Mouse (Mus musculus): ENCODE data around the gene Aatf. TPM values are rescaled to one million over a fixed set of nuclear protein-coding genes. Genes with fewer than 3 reads are reported as not detected.

Aatf gene
- polyA plus RNA-seq, 1 experiment from 2014 or later = 51.1 TPM

DNA sequence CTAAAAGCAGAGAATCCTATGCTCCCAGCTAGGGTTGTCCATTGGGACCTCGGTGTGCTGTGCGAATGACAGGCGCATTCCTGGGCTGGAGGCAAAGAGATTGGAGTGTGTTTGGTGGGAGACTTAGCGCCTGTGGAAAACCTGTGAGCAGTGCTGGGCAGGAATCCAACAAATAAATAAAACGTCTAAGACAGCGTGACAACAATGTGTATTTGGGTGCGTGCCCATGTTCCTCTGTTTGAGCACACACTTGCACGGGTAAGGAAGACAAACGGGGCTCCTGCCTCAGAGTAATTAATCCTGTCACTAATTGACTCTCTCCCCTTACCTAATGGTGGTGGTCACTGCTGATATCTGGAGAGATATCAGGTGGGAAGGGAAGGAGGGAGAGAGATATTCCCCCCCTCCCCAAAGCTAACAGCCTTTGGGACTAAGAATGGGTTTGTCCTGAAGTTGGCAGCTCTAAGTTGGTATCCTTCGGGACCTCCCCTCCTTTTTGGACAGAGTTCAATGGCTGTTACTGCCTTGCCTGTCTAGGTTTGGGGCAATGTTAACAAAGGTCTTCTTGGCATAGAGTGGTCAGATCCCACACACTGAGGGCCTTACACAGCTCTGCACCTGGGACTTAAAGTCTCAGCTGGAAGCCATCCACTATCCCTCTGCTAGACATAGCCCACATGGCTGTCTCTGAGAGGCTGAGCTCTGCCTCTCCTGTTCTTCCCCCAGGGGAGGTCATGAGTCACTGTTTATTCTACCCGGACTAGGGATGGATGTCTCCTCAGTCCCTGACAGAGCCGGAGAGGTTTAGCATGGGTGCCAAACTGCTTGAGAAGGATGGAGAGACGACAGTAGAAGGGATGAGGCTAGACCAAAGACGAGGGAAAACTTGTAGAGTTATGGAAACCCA, 16.7 kb upstream of the Aatf start:
- Histone ChIP-seq H3K4me2 (ENCODE audit: low read depth, severe bottlenecking) (no peak overlapping the region), H3K9ac (ENCODE audit: low read length) (no peak overlapping the region), H3K4me3 (ENCODE audit: low read depth, low read length) (no peak overlapping the region)

DNA sequence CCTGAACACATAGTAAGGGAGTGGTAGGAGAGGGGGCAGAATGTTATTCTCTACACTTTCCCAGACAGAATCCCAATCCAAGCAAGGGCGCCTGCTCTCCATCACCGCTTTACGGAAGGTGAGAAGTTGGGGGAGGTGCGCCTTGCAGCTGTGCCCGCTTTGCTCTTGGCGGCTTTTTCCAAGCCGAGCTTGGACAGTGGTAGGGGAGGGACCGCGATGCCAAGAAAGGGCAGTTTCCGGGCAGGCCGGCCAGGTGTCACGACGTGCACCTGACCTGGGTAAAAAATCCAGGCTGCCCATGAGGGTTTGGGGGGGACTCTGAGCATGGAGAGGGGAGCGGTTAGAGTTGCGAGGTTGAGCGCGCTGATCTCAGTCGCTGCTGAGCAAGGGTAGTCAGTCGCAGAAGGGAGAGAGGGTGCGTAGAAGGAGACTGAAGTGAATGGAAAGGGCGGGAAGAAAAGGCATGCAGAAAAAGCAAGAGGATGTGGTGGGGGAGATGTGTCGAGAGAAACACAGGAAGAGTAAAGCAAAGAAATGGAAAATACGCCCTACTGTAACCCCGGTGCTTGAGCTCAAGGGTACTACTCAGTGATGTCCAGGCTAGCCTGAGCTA, 15.9 kb upstream of the Aatf start:
- H3K4me3 ChIP-seq (ENCODE audit: low read depth, low read length) = no peak overlapping the region
- H3K9me3 ChIP-seq (ENCODE audit: control insufficient read depth, low read length) = no peaks in the 10 kb centered on the region
- H3K27ac ChIP-seq (replicated peaks; ENCODE audit: low read depth, low read length) = no peak overlapping the region
- H3K4me1 ChIP-seq (ENCODE audit: control insufficient read depth, insufficient read depth, low read length) = peaks cover 9% of the 10 kb centered on the region
- peak; percentile 58 for DNase-seq (ENCODE audit: low spot score)
- H3K36me3 ChIP-seq (ENCODE audit: control insufficient read depth, insufficient read depth, low read length) = no peaks in the 10 kb centered on the region
- no peak overlapping the region for H3K9ac ChIP-seq (ENCODE audit: low read length)
- ATAC-seq (ENCODE audit: insufficient number of reproducible peaks, low FRiP score, low TSS enrichment, low read depth) = 0 out of 2 replicates have a peak, but pooled peaks have one; percentile 14
- peaks cover 81% of the 10 kb centered on the region for H3K27me3 ChIP-seq (ENCODE audit: control insufficient read depth, insufficient read depth, low read length)
- H3K4me2 ChIP-seq (ENCODE audit: low read depth, severe bottlenecking) = peak overlapping the region; percentile 29
- under 1% methylated on average over 24 of the region's 24 CpGs for WGBS

More for the DNA sequence above, 16.7 kb upstream of the Aatf start:
- Histone ChIP-seq H3K4me1 (ENCODE audit: control insufficient read depth, insufficient read depth, low read length) (peaks cover 5% of the 10 kb centered on the region), H3K9me3 (ENCODE audit: control insufficient read depth, low read length) (no peaks in the 10 kb centered on the region), H3K36me3 (ENCODE audit: control insufficient read depth, insufficient read depth, low read length) (no peaks in the 10 kb centered on the region), H3K27ac (replicated peaks; ENCODE audit: low read depth, low read length) (no peak overlapping the region), H3K27me3 (ENCODE audit: control insufficient read depth, insufficient read depth, low read length) (peaks cover 74% of the 10 kb centered on the region)
- ATAC-seq (ENCODE audit: insufficient number of reproducible peaks, low FRiP score, low TSS enrichment, low read depth) = no peak
- DNase-seq (ENCODE audit: low spot score) = no peak
- 10% methylated on average over 14 of the region's 14 CpGs for WGBS

GRCm38 (mm10) chr11:84526976-84527860, 13.9 kb upstream of the Aatf start:
- peaks cover 90% of the 10 kb centered on the region for H3K27me3 ChIP-seq (ENCODE audit: control insufficient read depth, insufficient read depth, low read length)
- no peak for ATAC-seq (ENCODE audit: insufficient number of reproducible peaks, low FRiP score, low TSS enrichment, low read depth)
- 1% methylated on average over 29 of the region's 29 CpGs for WGBS
- no peaks in the 10 kb centered on the region for H3K36me3 ChIP-seq (ENCODE audit: control insufficient read depth, insufficient read depth, low read length)
- H3K4me1 ChIP-seq (ENCODE audit: control insufficient read depth, insufficient read depth, low read length) = peaks cover 9% of the 10 kb centered on the region
- H3K9ac ChIP-seq (ENCODE audit: low read length) = no peak overlapping the region
- no peak overlapping the region for H3K4me2 ChIP-seq (ENCODE audit: low read depth, severe bottlenecking)
- no peak overlapping the region for H3K4me3 ChIP-seq (ENCODE audit: low read depth, low read length)
- H3K27ac ChIP-seq (replicated peaks; ENCODE audit: low read depth, low read length) = no peak overlapping the region
- peak; percentile 57 for DNase-seq (ENCODE audit: low spot score)
- no peaks in the 10 kb centered on the region for H3K9me3 ChIP-seq (ENCODE audit: control insufficient read depth, low read length)

DNA sequence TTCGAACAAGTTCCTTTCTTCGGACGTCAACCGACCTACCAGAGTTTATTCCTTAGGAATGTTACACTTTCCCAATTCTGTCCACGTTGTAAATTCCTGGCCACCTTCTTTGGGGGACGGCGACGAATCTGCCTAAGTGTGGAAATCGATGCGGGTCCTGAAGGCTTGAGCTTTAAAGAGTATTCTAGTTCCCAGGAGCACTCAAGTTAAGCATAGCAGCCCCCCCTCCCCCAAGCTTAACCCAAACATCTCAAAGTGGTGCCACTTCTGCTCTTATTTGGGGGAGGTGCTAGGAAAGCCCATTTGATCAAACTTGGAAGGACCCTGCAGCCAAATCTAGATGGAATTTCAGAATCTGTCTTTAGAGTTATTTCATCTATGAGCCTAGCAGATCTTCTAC, 13.1 kb upstream of the Aatf start:
- 0% methylated on average over 10 of the region's 10 CpGs for WGBS

GRCm38 (mm10) chr11:84525421-84526274, 12.3 kb upstream of the Aatf start, which contains the start of gene Lhx1:
Lhx1 (minus strand) TSS chr11:84525535.
- peaks cover 9% of the 10 kb centered on the region for H3K4me1 ChIP-seq (ENCODE audit: control insufficient read depth, insufficient read depth, low read length)
- H3K9me3 ChIP-seq (ENCODE audit: control insufficient read depth, low read length) = no peaks in the 10 kb centered on the region
- H3K9ac ChIP-seq (ENCODE audit: low read length) = peak within 1 kb of the TSS; percentile 28; the same call in 1 of the 2 replicates
- H3K4me2 ChIP-seq (ENCODE audit: low read depth, severe bottlenecking) = peak within 1 kb of the TSS; percentile 87
- H3K4me3 ChIP-seq (ENCODE audit: low read depth, low read length) = peak within 1 kb of the TSS; percentile 41
- H3K27me3 ChIP-seq (ENCODE audit: control insufficient read depth, insufficient read depth, low read length) = peaks cover 91% of the 10 kb centered on the region
- no peaks in the 10 kb centered on the region for H3K36me3 ChIP-seq (ENCODE audit: control insufficient read depth, insufficient read depth, low read length)
- DNase-seq (ENCODE audit: low spot score) (peak; percentile 87), ATAC-seq (ENCODE audit: insufficient number of reproducible peaks, low FRiP score, low TSS enrichment, low read depth) (peak; percentile 74; the same call in 1 of the 2 replicates)
- H3K27ac ChIP-seq (replicated peaks; ENCODE audit: low read depth, low read length) = no peak within 1 kb of the TSS
- WGBS = under 1% methylated on average over 64 of the region's 64 CpGs

More for the DNA sequence above, 13.1 kb upstream of the Aatf start:
- no peaks in the 10 kb centered on the region for H3K9me3 ChIP-seq (ENCODE audit: control insufficient read depth, low read length)
- no peak for ATAC-seq (ENCODE audit: insufficient number of reproducible peaks, low FRiP score, low TSS enrichment, low read depth)
- DNase-seq (ENCODE audit: low spot score) = no peak
- peaks cover 89% of the 10 kb centered on the region for H3K27me3 ChIP-seq (ENCODE audit: control insufficient read depth, insufficient read depth, low read length)
- H3K9ac ChIP-seq (ENCODE audit: low read length) = no peak overlapping the region
- H3K4me2 ChIP-seq (ENCODE audit: low read depth, severe bottlenecking) = no peak overlapping the region
- H3K4me3 ChIP-seq (ENCODE audit: low read depth, low read length) = 0 out of 2 replicates have a peak overlapping the region, but pooled peaks have one; percentile 41
- no peaks in the 10 kb centered on the region for H3K36me3 ChIP-seq (ENCODE audit: control insufficient read depth, insufficient read depth, low read length)
- no peak overlapping the region for H3K27ac ChIP-seq (replicated peaks; ENCODE audit: low read depth, low read length)
- peaks cover 9% of the 10 kb centered on the region for H3K4me1 ChIP-seq (ENCODE audit: control insufficient read depth, insufficient read depth, low read length)

GRCm38 (mm10) chr11:84524511-84525270, 11.4 kb upstream of the Aatf start:
- Histone ChIP-seq H3K4me1 (ENCODE audit: control insufficient read depth, insufficient read depth, low read length) (peaks cover 9% of the 10 kb centered on the region), H3K4me2 (ENCODE audit: low read depth, severe bottlenecking) (peak overlapping the region; percentile 87), H3K27ac (replicated peaks; ENCODE audit: low read depth, low read length) (no peak overlapping the region), H3K4me3 (ENCODE audit: low read depth, low read length) (peak overlapping the region; percentile 41), H3K27me3 (ENCODE audit: control insufficient read depth, insufficient read depth, low read length) (peaks cover 91% of the 10 kb centered on the region), H3K9ac (ENCODE audit: low read length) (peak overlapping the region; percentile 28; the same call in 1 of the 2 replicates), H3K36me3 (ENCODE audit: control insufficient read depth, insufficient read depth, low read length) (no peaks in the 10 kb centered on the region), H3K9me3 (ENCODE audit: control insufficient read depth, low read length) (no peaks in the 10 kb centered on the region)
- peak; percentile 70 for DNase-seq (ENCODE audit: low spot score)
- no peak for ATAC-seq (ENCODE audit: insufficient number of reproducible peaks, low FRiP score, low TSS enrichment, low read depth)
- under 1% methylated on average over 48 of the region's 48 CpGs for WGBS

Data from limb, embryonic 11.5 days (tissue).